Mouse (Mus musculus): ENCODE results near the gene Dus4l. TPM values are rescaled to one million over a fixed set of nuclear protein-coding genes. Genes with fewer than 3 reads are reported as not detected.

Dus4l gene
- polyA plus RNA-seq (2012; rRNA removed) = 0.48 and 1.8 TPM in 2 replicates

- Histone ChIP-seq H3K4me1 (ENCODE audit: control insufficient read depth, insufficient read depth, insufficient read length, low read length) (peaks cover 5% of the 10 kb centered on the region; the same call in 1 of the 2 replicates), H3K4me3 (ENCODE audit: low read depth, low read length) (peak within 1 kb of the TSS; percentile 100), H3K27me3 (ENCODE audit: control insufficient read depth, insufficient read depth, low read length) (no peaks in the 10 kb centered on the region), H3K27ac (ENCODE audit: insufficient read depth, low read depth, low read length) (peak within 1 kb of the TSS; percentile 84), H3K36me3 (ENCODE audit: control insufficient read depth, insufficient read depth, low read length) (peaks cover 4% of the 10 kb centered on the region)
- under 1% methylated on average over 47 of the region's 47 CpGs for WGBS
- peak; percentile 72 for TF ChIP-seq POLR2A (IDR thresholded peaks at IDR 0.05; ENCODE audit: low read depth, low read length)
- 0 out of 2 replicates have a peak, but pooled peaks have one; percentile 11 for TF ChIP-seq CTCF (IDR thresholded peaks at IDR 0.05; ENCODE audit: extremely low read depth, insufficient read length, insufficient replicate concordance, low read depth, low read length)
Measured at GRCm38 (mm10) chr12:31654197-31654964, at the start of gene Dus4l, which contains the start of gene Cog5. TSS of gene Dus4l (minus strand) at chr12:31654826. TSS of gene Cog5 (plus strand) at chr12:31654869.

DNA sequence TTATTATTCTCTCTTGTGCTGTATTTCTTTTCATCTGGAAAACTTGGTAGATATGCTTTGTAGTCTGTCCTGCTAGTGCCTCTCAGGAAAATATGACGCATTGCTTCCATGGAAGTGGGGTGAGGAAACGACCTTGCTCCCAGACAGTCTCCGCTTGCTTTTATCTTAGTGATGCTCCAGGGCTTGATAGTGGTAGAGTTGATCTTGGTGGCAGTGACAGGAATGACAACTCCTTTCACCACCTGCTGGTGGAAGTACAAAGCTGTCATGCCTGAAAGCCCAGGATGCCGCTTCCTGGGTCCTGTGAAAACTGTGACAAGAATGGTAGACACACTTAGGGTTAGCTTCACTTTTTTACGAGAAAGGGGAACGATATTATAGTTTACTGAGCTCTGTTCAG, 49.3 kb upstream of the Dus4l start:
- Histone ChIP-seq H3K4me3 (ENCODE audit: low read depth, low read length) (no peak overlapping the region), H3K27me3 (ENCODE audit: control insufficient read depth, insufficient read depth, low read length) (no peaks in the 10 kb centered on the region), H3K27ac (ENCODE audit: insufficient read depth, low read depth, low read length) (no peak overlapping the region), H3K36me3 (ENCODE audit: control insufficient read depth, insufficient read depth, low read length) (no peaks in the 10 kb centered on the region), H3K4me1 (ENCODE audit: control insufficient read depth, insufficient read depth, insufficient read length, low read length) (0 out of 2 replicates have a peak, but pooled peaks cover 2% of the 10 kb centered on the region)
- TF ChIP-seq POLR2A (IDR thresholded peaks at IDR 0.05; ENCODE audit: low read depth, low read length) = no peak
- peak; percentile 19; the same call in 1 of the 2 replicates for TF ChIP-seq CTCF (IDR thresholded peaks at IDR 0.05; ENCODE audit: extremely low read depth, insufficient read length, insufficient replicate concordance, low read depth, low read length)
- WGBS = 82% methylated on average over 6 of the region's 6 CpGs

GRCm38 (mm10) chr12:31701411-31701810, 46.8 kb upstream of the Dus4l start:
- Histone ChIP-seq H3K27me3 (ENCODE audit: control insufficient read depth, insufficient read depth, low read length) (no peaks in the 10 kb centered on the region), H3K36me3 (ENCODE audit: control insufficient read depth, insufficient read depth, low read length) (no peaks in the 10 kb centered on the region; the same call in 1 of the 2 replicates), H3K27ac (ENCODE audit: insufficient read depth, low read depth, low read length) (no peak overlapping the region), H3K4me3 (ENCODE audit: low read depth, low read length) (no peak overlapping the region), H3K4me1 (ENCODE audit: control insufficient read depth, insufficient read depth, insufficient read length, low read length) (0 out of 2 replicates have a peak, but pooled peaks cover 2% of the 10 kb centered on the region)
- 27% methylated on average over 5 of the region's 5 CpGs for WGBS
- TF ChIP-seq CTCF (IDR thresholded peaks at IDR 0.05; ENCODE audit: extremely low read depth, insufficient read length, insufficient replicate concordance, low read depth, low read length) = no peak
- no peak for TF ChIP-seq POLR2A (IDR thresholded peaks at IDR 0.05; ENCODE audit: low read depth, low read length)

DNA sequence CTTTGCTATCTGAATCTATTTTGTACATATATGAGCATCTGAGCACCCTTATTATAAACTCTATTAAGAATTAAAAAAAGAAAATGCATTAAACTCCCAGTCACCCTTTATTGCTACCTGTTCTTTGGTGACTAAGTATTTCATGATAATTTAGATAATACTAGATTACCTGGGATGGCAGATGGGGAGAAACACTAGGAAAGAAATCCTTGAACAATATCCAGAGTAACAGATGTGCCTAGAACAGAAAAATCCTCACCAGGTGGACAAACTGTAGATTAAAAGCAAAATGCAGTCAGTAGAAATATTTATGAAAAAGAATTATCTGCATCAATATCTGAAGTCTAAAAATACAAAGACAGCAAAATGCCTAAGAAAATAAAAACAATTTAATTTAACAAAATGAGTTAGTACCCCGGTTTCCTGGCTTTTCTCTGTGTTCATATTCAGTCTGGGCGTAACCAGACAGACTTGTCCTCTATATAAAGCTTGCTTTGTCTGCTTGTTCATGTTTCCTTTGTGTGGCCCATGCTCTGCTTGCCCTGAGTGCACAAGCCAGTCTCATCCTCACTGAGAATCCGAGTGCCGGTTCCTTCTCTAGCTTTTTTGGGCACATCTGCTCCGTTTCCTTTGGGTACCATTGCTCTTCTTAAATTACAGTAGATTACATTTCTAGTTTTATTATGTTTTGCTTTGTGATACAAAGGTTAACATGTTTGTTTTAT, 46.2 kb upstream of the Dus4l start:
- 0 out of 2 replicates have a peak, but pooled peaks cover 2% of the 10 kb centered on the region for H3K4me1 ChIP-seq (ENCODE audit: control insufficient read depth, insufficient read depth, insufficient read length, low read length)
- no peaks in the 10 kb centered on the region; the same call in 1 of the 2 replicates for H3K36me3 ChIP-seq (ENCODE audit: control insufficient read depth, insufficient read depth, low read length)
- H3K27ac ChIP-seq (ENCODE audit: insufficient read depth, low read depth, low read length) = no peak overlapping the region
- no peak for TF ChIP-seq CTCF (IDR thresholded peaks at IDR 0.05; ENCODE audit: extremely low read depth, insufficient read length, insufficient replicate concordance, low read depth, low read length)
- no peak for TF ChIP-seq POLR2A (IDR thresholded peaks at IDR 0.05; ENCODE audit: low read depth, low read length)
- 46% methylated on average over 5 of the region's 5 CpGs for WGBS
- H3K27me3 ChIP-seq (ENCODE audit: control insufficient read depth, insufficient read depth, low read length) = no peaks in the 10 kb centered on the region
- no peak overlapping the region for H3K4me3 ChIP-seq (ENCODE audit: low read depth, low read length)

- WGBS = 38% methylated on average over 1 of the region's 1 CpGs
- no peak overlapping the region for H3K27ac ChIP-seq (ENCODE audit: insufficient read depth, low read depth, low read length)
- TF ChIP-seq CTCF (IDR thresholded peaks at IDR 0.05; ENCODE audit: extremely low read depth, insufficient read length, insufficient replicate concordance, low read depth, low read length) = no peak
- TF ChIP-seq POLR2A (IDR thresholded peaks at IDR 0.05; ENCODE audit: low read depth, low read length) = no peak
- peaks cover under 1% of the 10 kb centered on the region for H3K36me3 ChIP-seq (ENCODE audit: control insufficient read depth, insufficient read depth, low read length)
- no peaks in the 10 kb centered on the region for H3K27me3 ChIP-seq (ENCODE audit: control insufficient read depth, insufficient read depth, low read length)
- no peaks in the 10 kb centered on the region for H3K4me1 ChIP-seq (ENCODE audit: control insufficient read depth, insufficient read depth, insufficient read length, low read length)
- H3K4me3 ChIP-seq (ENCODE audit: low read depth, low read length) = no peak overlapping the region
Measured at GRCm38 (mm10) chr12:31693278-31693677, 38.7 kb upstream of the Dus4l start.

DNA sequence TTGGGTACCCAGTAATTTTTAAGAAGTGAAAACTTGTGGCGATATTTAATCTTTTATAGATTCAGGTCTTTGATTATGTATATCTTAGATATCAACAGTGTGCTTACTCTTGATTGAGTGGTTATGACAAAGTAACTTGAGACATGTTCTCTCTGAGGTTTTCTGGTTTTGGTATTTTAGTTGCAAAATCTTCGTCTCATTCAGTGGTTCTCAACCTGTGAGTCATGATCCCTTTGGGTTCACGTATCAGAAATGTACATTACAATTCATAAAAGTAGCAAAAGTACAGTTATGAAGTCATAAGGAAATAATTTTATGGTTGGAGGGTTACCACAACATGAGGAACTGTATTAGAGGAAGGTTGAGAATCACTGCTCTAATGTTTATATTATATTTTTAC, 32.1 kb upstream of the Dus4l start:
- Histone ChIP-seq H3K4me1 (ENCODE audit: control insufficient read depth, insufficient read depth, insufficient read length, low read length) (no peaks in the 10 kb centered on the region), H3K36me3 (ENCODE audit: control insufficient read depth, insufficient read depth, low read length) (peaks cover 7% of the 10 kb centered on the region), H3K4me3 (ENCODE audit: low read depth, low read length) (no peak overlapping the region), H3K27me3 (ENCODE audit: control insufficient read depth, insufficient read depth, low read length) (no peaks in the 10 kb centered on the region), H3K27ac (ENCODE audit: insufficient read depth, low read depth, low read length) (no peak overlapping the region)
- TF ChIP-seq CTCF (IDR thresholded peaks at IDR 0.05; ENCODE audit: extremely low read depth, insufficient read length, insufficient replicate concordance, low read depth, low read length) = no peak
- TF ChIP-seq POLR2A (IDR thresholded peaks at IDR 0.05; ENCODE audit: low read depth, low read length) = no peak
- 90% methylated on average over 3 of the region's 3 CpGs for WGBS

DNA sequence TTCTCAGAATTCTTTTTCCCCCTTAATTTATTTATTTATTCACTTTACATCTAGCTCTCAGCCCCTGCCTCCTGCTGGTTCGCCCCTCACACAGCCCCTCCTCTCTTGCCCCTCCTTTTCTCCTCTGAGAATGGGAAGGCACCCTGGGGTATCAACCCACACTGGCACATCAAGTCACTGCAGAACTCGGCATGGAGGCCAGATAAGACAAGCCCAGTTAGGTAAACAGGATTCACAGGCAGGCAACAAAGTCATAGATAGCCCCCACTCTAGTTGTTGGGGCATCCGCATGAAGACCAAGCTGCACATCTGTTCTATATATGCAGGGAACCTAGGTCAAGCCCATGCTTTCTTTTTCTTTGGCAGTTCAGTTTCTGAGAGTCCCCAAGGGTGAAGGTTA, 12.6 kb upstream of the Dus4l start:
- peaks cover 28% of the 10 kb centered on the region for H3K36me3 ChIP-seq (ENCODE audit: control insufficient read depth, insufficient read depth, low read length)
- no peaks in the 10 kb centered on the region for H3K27me3 ChIP-seq (ENCODE audit: control insufficient read depth, insufficient read depth, low read length)
- no peak overlapping the region for H3K27ac ChIP-seq (ENCODE audit: insufficient read depth, low read depth, low read length)
- H3K4me3 ChIP-seq (ENCODE audit: low read depth, low read length) = no peak overlapping the region
- 76% methylated on average over 3 of the region's 3 CpGs for WGBS
- H3K4me1 ChIP-seq (ENCODE audit: control insufficient read depth, insufficient read depth, insufficient read length, low read length) = no peaks in the 10 kb centered on the region; the same call in 1 of the 2 replicates
- TF ChIP-seq CTCF (IDR thresholded peaks at IDR 0.05; ENCODE audit: extremely low read depth, insufficient read length, insufficient replicate concordance, low read depth, low read length) (no peak), POLR2A (IDR thresholded peaks at IDR 0.05; ENCODE audit: low read depth, low read length) (no peak)

Data from small intestine, adult 2 months (tissue).